Mouse (Mus musculus) lung, embryonic 14.5 days (tissue): ENCODE data around the gene Mybbp1a. TPM values are rescaled to one million over a fixed set of nuclear protein-coding genes. Genes with fewer than 3 reads are reported as not detected.

Experiments
- ATAC-seq: fragments of 200-750 bp; cut with Nextera tagmentation; 2 replicates; pipeline ENCODE4 v1.8.0; 2017; ENCODE audit warnings: mild to moderate bottlenecking, moderate TSS enrichment, moderate library complexity; ENCODE audit not compliant: insufficient read depth
- DNase-seq: peaks from one replicate; pipeline ENCODE4 v3.0.0-alpha.2; 2015
- H3K27ac ChIP-seq: fragments of 300-500 bp; sonication (generic); 2 replicates; pipeline ENCODE4 v1.5.1; 2014; ENCODE audit warnings: low read depth, mild to moderate bottlenecking, moderate library complexity
- H3K27me3 ChIP-seq: fragments of 300-500 bp; sonication (generic); 2 replicates; pipeline ENCODE4 v1.6.1; 2014; ENCODE audit warnings: low read length, control low read depth; ENCODE audit not compliant: insufficient read depth
- H3K36me3 ChIP-seq: fragments of 300-500 bp; sonication (generic); 2 replicates; pipeline ENCODE4 v1.6.1; 2014; ENCODE audit warnings: control low read depth; ENCODE audit not compliant: insufficient read depth
- H3K4me1 ChIP-seq: fragments of 300-500 bp; sonication (generic); 2 replicates; pipeline ENCODE4 v1.6.1; 2014; ENCODE audit warnings: antibody characterized with exemption, control low read depth; ENCODE audit not compliant: insufficient read depth
- H3K4me2 ChIP-seq: fragments of 300-500 bp; sonication (generic); 2 replicates; pipeline ENCODE4 v1.6.1; 2014; ENCODE audit warnings: mild to moderate bottlenecking
- H3K4me3 ChIP-seq: fragments of 300-500 bp; sonication (generic); 2 replicates; pipeline ENCODE4 v1.5.1; 2014; ENCODE audit warnings: low read depth, low read length
- H3K9ac ChIP-seq: fragments of 300-500 bp; sonication (generic); 2 replicates; pipeline ENCODE4 v1.6.1; 2014
- H3K9me3 ChIP-seq: fragments of 300-500 bp; sonication (generic); 2 replicates; pipeline ENCODE4 v1.6.1; 2016; ENCODE audit warnings: low read depth, low read length, control low read depth
- CTCF ChIP-seq: IDR thresholded peaks from 2 replicates; pipeline ENCODE4 v1.5.1; 2016; ENCODE audit warnings: antibody characterized with exemption, low read depth
- WGBS: fragments of 180-500 bp; shearing (Covaris S2); extraction: QIAGEN DNeasy Blood & Tissue Kit; methylation state at CpG from one replicate; pipeline ENCODE4 v1.1.7; 2014; 5-methylcytosine and 5-hydroxymethylcytosine counted together
- polyA plus RNA-seq: library from polyadenylated mRNA; unstranded; fragments of >200 nt; fragmentation: Nextera tagmentation; extraction: Ambion mirVana; gene quantifications from 2 replicates; pipeline ENCODE4 v1.2.1, GENCODE M21; 2014

Mybbp1a gene
- polyA plus RNA-seq, 1 experiment from 2014 or later: 161 TPM

DNA sequence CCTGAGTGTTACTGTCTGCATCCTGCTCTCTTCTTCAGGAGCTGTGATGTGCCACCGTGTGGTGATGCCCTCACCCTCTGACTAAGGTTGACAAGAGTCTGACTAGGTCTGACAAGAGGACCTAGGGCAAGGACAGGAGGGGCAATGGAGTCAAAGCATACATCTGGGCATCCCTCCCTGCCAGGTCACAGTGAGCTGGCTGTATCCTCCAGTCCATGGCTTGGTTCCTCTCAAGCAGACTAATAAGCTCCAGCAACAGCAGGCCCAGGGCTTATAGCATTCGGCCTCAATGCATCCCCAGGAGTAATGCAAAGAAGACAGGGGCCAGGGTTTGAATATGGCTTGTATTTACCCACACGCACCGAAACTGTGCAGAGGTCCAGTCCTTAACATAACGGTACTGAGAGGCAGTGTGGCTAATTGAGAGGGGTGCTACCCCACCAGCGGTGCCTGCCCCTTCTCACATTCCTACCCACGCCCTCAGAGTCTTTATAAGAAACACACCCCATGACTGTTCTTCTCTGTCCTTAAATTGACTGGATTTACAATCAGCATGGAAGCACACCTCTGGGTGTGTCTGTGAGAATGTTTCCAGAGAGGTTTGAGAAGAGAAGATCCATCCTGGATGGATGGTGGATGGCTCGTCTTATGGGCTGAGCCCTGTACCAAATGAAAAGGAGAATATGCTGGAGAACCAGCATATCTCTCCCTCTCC is 43.2 kb upstream of the Mybbp1a start:
- Histone ChIP-seq H3K4me3 (no peak overlapping the region), H3K36me3 (peaks cover 91% of the 10 kb centered on the region), H3K27me3 (no peaks in the 10 kb centered on the region), H3K9ac (no peak overlapping the region), H3K9me3 (no peaks in the 10 kb centered on the region), H3K4me2 (peak overlapping the region; percentile 18; the same call in 1 of the 2 replicates), H3K4me1 (peaks cover 48% of the 10 kb centered on the region), H3K27ac (peak overlapping the region; percentile 92)
- DNase-seq (no peak), ATAC-seq (no peak)
- WGBS: 56% methylated on average over 8 of the region's 8 CpGs
- no peak for TF ChIP-seq CTCF

DNA sequence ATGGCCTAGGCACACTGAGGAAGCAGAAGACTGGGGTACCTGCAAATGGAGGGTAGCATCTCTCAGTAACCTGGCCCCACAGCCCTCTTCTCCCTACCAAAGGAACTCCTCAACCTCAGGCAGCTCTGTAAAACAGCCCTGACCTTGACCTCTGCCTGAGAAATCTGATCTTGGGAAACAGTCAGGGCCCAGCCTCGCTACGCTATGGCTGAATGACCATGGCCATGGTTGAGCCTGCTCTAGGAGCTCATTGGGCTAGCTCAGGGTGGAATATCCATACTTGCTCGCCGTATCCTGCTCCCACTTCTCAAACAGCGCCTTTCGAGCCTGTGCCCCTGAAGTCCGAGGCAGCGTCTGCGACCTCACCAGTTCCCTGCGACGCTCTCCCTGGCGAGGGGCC is 40.1 kb upstream of the Mybbp1a start:
- Histone ChIP-seq H3K4me3 (no peak overlapping the region), H3K9ac (no peak overlapping the region), H3K27me3 (no peaks in the 10 kb centered on the region), H3K9me3 (no peaks in the 10 kb centered on the region), H3K27ac (peak overlapping the region; percentile 87), H3K4me2 (peak overlapping the region; percentile 15; the same call in 1 of the 2 replicates), H3K36me3 (peaks cover 78% of the 10 kb centered on the region), H3K4me1 (peaks cover 45% of the 10 kb centered on the region)
- DNase-seq (no peak), ATAC-seq (no peak)
- TF ChIP-seq CTCF: no peak
- WGBS: 68% methylated on average over 12 of the region's 12 CpGs

- Histone ChIP-seq H3K9ac (no peak overlapping the region), H3K4me1 (peaks cover 47% of the 10 kb centered on the region), H3K9me3 (no peaks in the 10 kb centered on the region), H3K36me3 (peaks cover 75% of the 10 kb centered on the region), H3K4me2 (peak overlapping the region; percentile 15; the same call in 1 of the 2 replicates), H3K4me3 (no peak overlapping the region), H3K27ac (peak overlapping the region; percentile 87), H3K27me3 (no peaks in the 10 kb centered on the region)
- 67% methylated on average over 5 of the region's 5 CpGs for WGBS
- TF ChIP-seq CTCF: no peak
- ATAC-seq: no peak
- DNase-seq: peak; percentile 39
Measured at GRCm38 (mm10) chr11:72402017-72402416, 39.1 kb upstream of the Mybbp1a start.

DNA sequence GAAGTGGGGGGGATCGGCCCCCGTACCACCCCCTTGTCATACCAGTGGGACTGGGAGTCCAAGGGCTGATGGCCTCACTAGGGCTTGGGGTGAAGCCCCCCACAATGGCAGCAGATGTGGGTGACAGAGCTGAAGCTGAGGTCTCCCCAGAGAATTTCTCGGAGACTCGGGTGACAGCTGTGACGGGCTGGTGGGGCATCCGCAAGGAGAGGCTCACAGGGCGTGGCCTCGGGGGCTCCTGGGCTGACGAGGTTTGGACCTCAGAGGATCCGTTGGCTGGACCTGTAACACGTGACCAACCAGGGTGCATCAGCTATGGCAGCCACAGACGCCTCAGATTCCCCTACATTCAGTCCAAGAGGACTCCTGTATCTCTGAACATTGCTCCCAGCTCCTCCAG is 38.2 kb upstream of the Mybbp1a start:
- no peak for TF ChIP-seq CTCF
- no peaks in the 10 kb centered on the region for H3K9me3 ChIP-seq
- H3K4me2 ChIP-seq: 0 out of 2 replicates have a peak overlapping the region, but pooled peaks have one; percentile 10
- peaks cover 49% of the 10 kb centered on the region for H3K4me1 ChIP-seq
- no peaks in the 10 kb centered on the region for H3K27me3 ChIP-seq
- no peak overlapping the region for H3K4me3 ChIP-seq
- no peak for DNase-seq
- 89% methylated on average over 12 of the region's 12 CpGs for WGBS
- peaks cover 67% of the 10 kb centered on the region for H3K36me3 ChIP-seq
- peak overlapping the region; percentile 87 for H3K27ac ChIP-seq
- no peak overlapping the region for H3K9ac ChIP-seq
- no peak for ATAC-seq

GRCm38 (mm10) chr11:72405532-72405931 is 35.6 kb upstream of the Mybbp1a start:
- ATAC-seq: no peak
- Histone ChIP-seq H3K4me2 (peak overlapping the region; percentile 97), H3K27me3 (no peaks in the 10 kb centered on the region), H3K9ac (no peak overlapping the region), H3K4me3 (no peak overlapping the region), H3K4me1 (peaks cover 52% of the 10 kb centered on the region), H3K27ac (peak overlapping the region; percentile 90), H3K36me3 (peaks cover 43% of the 10 kb centered on the region), H3K9me3 (no peaks in the 10 kb centered on the region)
- DNase-seq: no peak
- WGBS: 48% methylated on average over 4 of the region's 4 CpGs
- TF ChIP-seq CTCF: no peak

DNA sequence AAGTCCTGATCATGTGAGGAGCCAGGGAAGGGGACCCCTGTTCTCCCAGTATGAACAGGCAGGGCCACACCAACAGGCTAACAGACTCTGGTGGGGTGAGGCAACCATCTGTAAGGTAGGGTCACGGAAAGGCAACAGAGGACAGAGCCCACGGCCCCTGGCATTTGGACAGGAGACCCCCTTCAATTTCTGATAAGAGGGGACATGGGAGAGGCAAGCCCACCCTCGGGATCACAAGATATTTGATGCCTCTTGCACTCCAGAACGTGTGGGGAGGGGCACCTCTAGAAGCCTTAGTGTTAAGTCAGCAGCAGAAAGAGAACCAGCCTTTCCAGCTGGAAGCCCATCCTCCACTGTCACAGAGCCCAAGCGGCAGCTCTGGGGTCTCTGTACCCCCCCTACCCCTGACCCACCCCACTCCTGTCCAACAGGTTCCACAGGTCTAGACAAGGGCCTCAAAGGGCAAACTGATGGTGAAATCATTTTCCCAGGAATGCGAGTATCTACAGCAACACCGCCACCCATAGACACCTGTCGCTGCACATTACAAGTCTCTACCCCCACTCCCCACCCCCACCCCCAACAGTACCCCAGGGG is 35.0 kb upstream of the Mybbp1a start:
- Histone ChIP-seq H3K9ac (peak overlapping the region; percentile 34; the same call in 1 of the 2 replicates), H3K4me1 (peaks cover 52% of the 10 kb centered on the region), H3K9me3 (no peaks in the 10 kb centered on the region), H3K27ac (peak overlapping the region; percentile 90), H3K4me2 (peak overlapping the region; percentile 97), H3K36me3 (peaks cover 36% of the 10 kb centered on the region), H3K27me3 (no peaks in the 10 kb centered on the region), H3K4me3 (peak overlapping the region; percentile 94; the same call in 1 of the 2 replicates)
- TF ChIP-seq CTCF: no peak
- 38% methylated on average over 8 of the region's 8 CpGs for WGBS
- peak; percentile 22; the same call in 1 of the 2 replicates for ATAC-seq
- peak; percentile 68 for DNase-seq

DNA sequence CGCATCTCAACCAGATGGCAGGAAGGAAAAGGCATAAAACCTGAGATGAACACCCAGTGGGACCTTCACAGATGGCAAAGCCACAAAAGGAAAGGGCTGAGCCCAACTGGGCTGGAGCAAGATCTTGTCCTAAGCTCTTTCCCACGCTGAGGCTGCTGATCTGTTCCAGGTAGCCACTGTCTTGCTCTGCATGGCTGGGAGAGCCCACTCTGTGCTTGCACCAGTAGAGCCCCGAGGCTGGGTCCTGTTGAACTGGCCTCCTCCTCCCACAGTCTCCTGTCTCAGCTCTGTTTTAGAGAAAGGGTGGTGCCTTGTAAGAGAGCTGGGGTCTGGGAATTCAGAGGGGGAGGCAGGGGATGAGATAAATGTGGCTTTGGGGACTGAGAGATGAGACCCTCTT is 34.1 kb upstream of the Mybbp1a start:
- H3K4me3 ChIP-seq: peak overlapping the region; percentile 94
- peak overlapping the region; percentile 34 for H3K9ac ChIP-seq

More for the DNA sequence above, 34.1 kb upstream of the Mybbp1a start:
- 24% methylated on average over 3 of the region's 3 CpGs for WGBS
- Histone ChIP-seq H3K36me3 (peaks cover 29% of the 10 kb centered on the region), H3K4me2 (peak overlapping the region; percentile 97), H3K9me3 (no peaks in the 10 kb centered on the region), H3K27ac (peak overlapping the region; percentile 90), H3K27me3 (no peaks in the 10 kb centered on the region), H3K4me1 (peaks cover 52% of the 10 kb centered on the region)
- DNase-seq (no peak), ATAC-seq (no peak)
- no peak for TF ChIP-seq CTCF
